8 mouse cellular contexts compared by ENCODE assay signal in the genomic region with DNA sequence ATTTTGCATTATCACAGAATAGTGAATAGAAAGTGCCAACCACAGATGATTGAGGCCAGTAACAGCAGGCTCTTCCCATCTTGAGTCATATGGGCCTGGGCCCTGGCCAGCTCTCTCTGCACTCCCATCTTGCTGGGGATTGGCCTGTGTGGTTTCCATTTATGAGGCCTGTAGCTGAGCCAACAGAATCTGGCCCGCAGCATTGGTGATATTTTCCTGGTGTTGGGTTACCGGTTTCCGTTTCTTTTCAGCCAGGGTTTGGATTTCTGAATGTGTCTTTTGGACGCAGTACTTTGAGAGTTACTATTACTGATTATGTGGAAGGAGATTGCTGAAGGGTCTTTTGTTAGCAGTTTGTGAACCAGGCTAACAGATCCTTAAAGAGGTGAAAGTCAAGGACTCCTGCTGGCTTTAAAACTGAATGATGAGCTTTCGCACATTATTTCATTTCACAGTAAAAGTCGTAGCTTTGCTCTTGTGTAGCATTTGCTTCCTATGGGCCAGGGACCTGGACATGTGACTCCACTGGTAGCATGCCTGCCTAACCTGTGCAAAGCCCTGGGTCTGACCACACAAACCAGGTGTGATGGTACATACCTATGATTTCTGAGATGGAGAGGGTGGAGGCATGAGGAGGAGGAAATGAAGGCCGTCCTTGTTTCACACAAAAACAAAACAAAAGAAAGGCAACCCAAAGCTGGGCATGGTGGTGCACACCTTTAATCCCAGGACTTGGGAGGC. TPM values are rescaled to one million over a fixed set of nuclear protein-coding genes. Genes with fewer than 3 reads are reported as not detected.
DNase-seq lines count a peak whose midpoint lies in the region; ATAC-seq and TF ChIP-seq lines count a peak whose summit lies in the region.

No protein-coding gene starts in this region.

- TF ChIP-seq EP300 in liver, postnatal 0 days (IDR thresholded peaks at IDR 0.05; ENCODE audit: low read depth): no peak

- no peak overlapping the region for H3K27ac ChIP-seq in liver, postnatal 0 days (ENCODE audit: low read depth)

- DNase-seq in ovary, adult 18-20 months (ENCODE audit: low spot score): peak; percentile 49
- DNase-seq in ovary, postnatal 10 days (ENCODE audit: low spot score): no peak
- peak; percentile 88 to 91 for DNase-seq in cerebellum, adult 18-20 months
- peak; percentile 20 to 32 for DNase-seq in heart, adult 9 months (ENCODE audit: low spot score in 2 of 2)
- peak; percentile 77 for DNase-seq in layer of hippocampus, adult 9-11 months
- peak; percentile 37 to 65 for DNase-seq in urinary bladder, postnatal 36 days (ENCODE audit: low spot score in 2 of 2)
- DNase-seq in liver, postnatal 0 days: no peak

- no peak overlapping the region for H3K4me3 ChIP-seq in liver, postnatal 0 days (ENCODE audit: low read depth, low read length)

- H3K36me3 ChIP-seq in liver, postnatal 0 days (replicated peaks; ENCODE audit: insufficient read depth, low read length): no peaks in the 10 kb centered on the region

- H3K9ac ChIP-seq in liver, postnatal 0 days (replicated peaks): no peak overlapping the region

- ATAC-seq in liver, postnatal 0 days: no peak
- ATAC-seq in erythroblast, adult 5-6 weeks (replicated peaks; ENCODE audit: low FRiP score, poor library complexity, severe bottlenecking): no peak

- peaks cover 18% of the 10 kb centered on the region for H3K27me3 ChIP-seq in liver, postnatal 0 days (ENCODE audit: insufficient read depth, low read length)

- peaks cover 2% of the 10 kb centered on the region; the same call in 1 of the 2 replicates for H3K4me1 ChIP-seq in liver, postnatal 0 days (ENCODE audit: insufficient read depth)

- no peak for TF ChIP-seq CTCF in liver, postnatal 0 days (IDR thresholded peaks at IDR 0.05; ENCODE audit: low read depth)

- 80% methylated on average over 7 of the region's 7 CpGs for WGBS in liver, postnatal 0 days (ENCODE audit: insufficient replicate concordance)

- no peak overlapping the region for H3K4me2 ChIP-seq in liver, postnatal 0 days (ENCODE audit: low read depth, low read length)

- no peaks in the 10 kb centered on the region for H3K9me3 ChIP-seq in liver, postnatal 0 days (ENCODE audit: low read length)

RNA-seq across cellular contexts. Expression of a gene that starts 5.5 kb away (rescaled TPM):
- 0.54 and 0.56 TPM in 2 replicates for polyA plus RNA-seq in liver, postnatal 0 days (2015; fragmentation: Nextera tagmentation; extraction: Ambion mirVana)
- total RNA-seq in erythroblast, adult 5-6 weeks (2015; ENCODE audit: low replicate concordance): 2.9 and 3.5 TPM in 2 replicates
- 1.1 and 4.4 TPM in 2 replicates for total RNA-seq in erythroblast, adult 5-6 weeks (2017; ENCODE audit: low replicate concordance)

Comparison
In these comparisons a context has a peak if more than half of its experiments do, and no peak if none do; other contexts are left out.
1. DNase-seq: peak in ovary, adult 18-20 months (single experiment), cerebellum, adult 18-20 months (2 of 2), heart, adult 9 months (2 of 2), layer of hippocampus, adult 9-11 months (single experiment) and urinary bladder, postnatal 36 days (2 of 2); none in ovary, postnatal 10 days (single experiment) and liver, postnatal 0 days (single experiment).